Mouse (Mus musculus): ENCODE results near the gene Nxph4.

The Nxph4 gene

GRCm38 (mm10) chr10:127542084-127542483 lies 7.7 kb upstream of the Nxph4 start:
- no peak for DNase-seq (ENCODE audit: low spot score)

- no peak for DNase-seq (ENCODE audit: low spot score)
Observed at GRCm38 (mm10) chr10:127541510-127541909, 7.2 kb upstream of the Nxph4 start.

GRCm38 (mm10) chr10:127537854-127538583 lies 3.7 kb upstream of the Nxph4 start:
- DNase-seq (ENCODE audit: low spot score) = peak; percentile 51

- DNase-seq (ENCODE audit: low spot score) = no peak
Observed at GRCm38 (mm10) chr10:127536586-127537314, 2.4 kb upstream of the Nxph4 start.

GRCm38 (mm10) chr10:127534929-127535384 lies 598 bp upstream of the Nxph4 start:
- no peak for DNase-seq (ENCODE audit: low spot score)

- DNase-seq (ENCODE audit: low spot score) = no peak
Observed at GRCm38 (mm10) chr10:127531548-127531947, 2.8 kb downstream of the Nxph4 start.

- DNase-seq (ENCODE audit: low spot score) = no peak
Observed at GRCm38 (mm10) chr10:127530945-127531344, 3.4 kb downstream of the Nxph4 start.

- DNase-seq (ENCODE audit: low spot score) = no peak
Observed at GRCm38 (mm10) chr10:127527481-127527880, 6.9 kb downstream of the Nxph4 start.

- DNase-seq (ENCODE audit: low spot score) = no peak
Observed at GRCm38 (mm10) chr10:127526681-127527080, 7.7 kb downstream of the Nxph4 start.

GRCm38 (mm10) chr10:127526048-127526447 lies 8.3 kb downstream of the Nxph4 start:
- DNase-seq (ENCODE audit: low spot score) = no peak

GRCm38 (mm10) chr10:127524646-127525255 lies 9.6 kb downstream of the Nxph4 start:
- DNase-seq (ENCODE audit: low spot score) = no peak

- peak; percentile 74 for DNase-seq (ENCODE audit: low spot score)
Observed at GRCm38 (mm10) chr10:127522088-127522581, 12.2 kb downstream of the Nxph4 start, which contains the start of gene Shmt2. Gene Shmt2, minus strand, starts transcription at chr10:127522444.

GRCm38 (mm10) chr10:127521611-127522080 lies 12.7 kb downstream of the Nxph4 start:
- DNase-seq (ENCODE audit: low spot score) = no peak

- DNase-seq (ENCODE audit: low spot score) = no peak
Observed at GRCm38 (mm10) chr10:127520714-127521357, 13.5 kb downstream of the Nxph4 start.

GRCm38 (mm10) chr10:127519903-127520713 lies 14.3 kb downstream of the Nxph4 start:
- DNase-seq (ENCODE audit: low spot score) = no peak

- DNase-seq (ENCODE audit: low spot score) = no peak
Observed at GRCm38 (mm10) chr10:127519041-127519701, 15.2 kb downstream of the Nxph4 start.

GRCm38 (mm10) chr10:127517941-127518340 lies 16.4 kb downstream of the Nxph4 start:
- DNase-seq (ENCODE audit: low spot score) = no peak

GRCm38 (mm10) chr10:127516576-127517260 lies 17.6 kb downstream of the Nxph4 start:
- no peak for DNase-seq (ENCODE audit: low spot score)

GRCm38 (mm10) chr10:127515983-127516459 lies 18.3 kb downstream of the Nxph4 start:
- DNase-seq (ENCODE audit: low spot score) = no peak

Measured in spleen, adult 12 weeks (tissue).